Mouse (Mus musculus) inflammation-experienced regulatory T-cells, adult 6 months (primary cell): ENCODE data around the gene Pla2g2f. TPM values are rescaled to one million over a fixed set of nuclear protein-coding genes. Genes with fewer than 3 reads are reported as not detected.

Source experiments
- ATAC-seq: one replicate; pipeline ENCODE4 v1.8.0; 2017
- polyA plus RNA-seq, 3 experiments: library from polyadenylated mRNA; unstranded; fragments of 100-300 nt; shearing (Covaris generic); gene quantifications; one replicate each; pipeline ENCODE4 v1.2.1; 2017

Pla2g2f gene
- polyA plus RNA-seq, 3 experiments from 2014 or later = not detected

DNA sequence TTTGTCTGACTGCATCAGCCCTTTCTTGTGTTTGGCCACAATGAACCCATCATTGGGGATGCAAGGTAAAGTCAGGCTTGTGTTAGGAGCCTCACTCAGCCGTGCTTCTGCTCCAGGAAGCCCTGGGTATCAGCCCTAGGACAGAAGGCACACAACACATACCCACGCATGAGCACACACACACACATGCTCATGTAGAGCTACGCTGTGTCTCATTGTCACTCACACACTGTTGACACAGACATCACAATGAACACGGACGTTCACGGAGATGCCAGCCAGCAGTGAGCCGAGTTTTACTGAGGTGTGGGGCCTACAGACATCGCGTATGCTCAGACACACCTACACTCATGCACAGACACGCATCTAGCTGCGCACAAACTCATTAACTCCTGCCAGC, 1.4 kb downstream of the Pla2g2f start:
- no peak for ATAC-seq

DNA sequence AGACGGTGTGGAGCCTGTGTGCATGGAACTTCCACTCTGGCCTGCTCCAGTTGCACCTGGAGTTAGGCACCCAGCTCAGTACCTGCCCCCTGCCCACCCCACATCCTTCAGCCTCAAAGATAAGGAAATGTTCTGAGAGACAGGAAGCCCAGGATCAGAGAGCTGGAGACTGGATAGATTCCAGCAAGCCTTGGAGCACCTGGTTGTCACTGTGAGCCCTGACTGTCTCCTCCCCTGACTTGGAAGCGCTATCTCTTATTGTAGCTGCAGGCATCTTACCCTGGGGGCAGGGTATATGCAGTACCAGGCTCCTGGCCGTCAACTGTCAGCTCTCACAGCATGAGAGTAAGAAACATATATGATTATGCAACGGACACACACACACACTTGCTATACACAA, 2.0 kb downstream of the Pla2g2f start:
- no peak for ATAC-seq

DNA sequence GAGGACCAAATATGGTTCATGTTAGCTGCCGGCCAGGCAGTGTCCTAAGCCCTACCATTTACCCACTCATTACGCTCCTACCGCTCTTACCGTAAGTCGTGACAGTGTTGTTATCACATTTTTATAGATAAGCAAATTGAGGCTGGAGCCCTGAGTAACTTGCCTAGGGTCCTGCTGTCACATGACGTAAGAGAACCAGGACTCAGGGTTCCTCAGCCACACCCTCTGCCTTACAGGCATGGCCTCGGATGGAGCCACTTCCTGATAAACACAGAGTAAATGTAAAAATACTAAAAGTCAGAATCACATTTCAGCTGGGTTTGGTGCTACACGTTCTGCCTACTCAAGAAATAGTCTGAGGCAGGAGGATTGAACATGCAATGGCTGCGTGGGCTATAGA, 3.0 kb downstream of the Pla2g2f start:
- no peak for ATAC-seq

DNA sequence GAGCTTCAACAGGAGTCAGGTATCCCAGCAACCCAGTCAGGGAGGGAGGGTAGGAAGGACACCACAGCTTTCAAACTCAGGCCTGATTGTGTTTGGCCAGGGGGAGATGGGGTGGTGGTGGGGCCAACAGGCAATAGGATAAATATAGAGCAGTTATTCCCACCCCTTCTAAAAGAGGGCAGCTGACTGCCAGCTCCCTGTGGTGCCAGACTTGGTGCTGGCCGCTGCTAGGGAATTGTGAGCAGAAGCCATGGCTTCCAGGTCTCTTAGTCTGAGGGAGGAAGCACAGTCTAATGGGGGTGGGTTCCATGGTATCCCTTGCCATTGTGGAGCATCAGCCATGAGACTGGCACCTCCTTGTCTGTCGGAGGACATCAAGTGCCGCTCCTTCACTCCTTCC, 3.8 kb downstream of the Pla2g2f start:
- ATAC-seq = no peak

DNA sequence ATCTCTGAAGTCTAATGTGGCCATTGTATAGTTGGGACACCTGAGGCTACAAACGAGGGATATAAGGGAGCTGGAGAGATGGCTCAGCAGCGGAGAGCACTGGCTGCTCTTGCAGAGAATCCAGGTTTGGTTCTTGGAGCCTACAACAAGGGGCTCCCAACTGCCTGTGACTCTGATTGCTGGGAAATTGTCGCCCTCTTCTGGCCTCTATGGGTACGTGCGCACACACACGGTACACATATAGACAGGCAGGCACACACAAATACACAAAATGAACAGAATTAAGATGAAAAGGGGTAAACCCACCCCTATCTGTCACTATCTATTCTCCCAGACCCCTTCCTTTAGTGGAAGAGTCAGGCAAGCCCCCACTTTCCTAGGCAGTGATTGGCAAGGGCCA, 4.8 kb downstream of the Pla2g2f start:
- no peak for ATAC-seq

DNA sequence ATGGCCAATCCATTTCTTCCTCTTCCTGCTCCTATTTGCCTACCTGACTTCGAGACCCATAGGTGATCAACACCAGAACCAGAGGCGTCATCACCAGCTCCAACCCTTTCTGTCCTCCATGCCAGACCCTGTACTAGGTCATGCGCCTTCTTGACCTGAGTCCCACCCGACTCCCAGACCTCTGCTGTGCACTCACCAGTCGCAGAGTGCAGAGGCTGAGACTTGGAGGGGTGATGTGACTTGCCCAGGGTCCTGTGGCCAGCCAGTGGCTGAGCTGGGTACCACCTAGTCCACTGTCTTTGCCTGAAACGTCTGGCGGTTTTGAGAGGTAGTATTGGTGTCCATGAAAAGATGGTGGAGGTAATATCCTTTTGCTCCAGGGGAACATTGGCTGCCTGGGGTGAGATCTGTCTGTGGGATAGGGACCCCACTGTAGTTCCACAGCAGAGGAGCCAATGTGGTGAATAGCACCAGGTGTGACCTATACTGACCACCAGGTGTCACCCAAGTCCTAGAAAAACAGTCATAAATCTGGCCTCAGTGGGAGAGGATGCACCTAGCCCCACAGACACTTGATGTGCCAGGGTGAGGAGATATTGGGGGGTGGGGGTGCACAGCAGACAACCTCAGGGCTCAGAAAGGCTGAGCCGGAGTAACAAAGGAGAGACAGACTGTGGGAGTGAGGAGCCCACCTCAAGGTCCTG, 8.9 kb downstream of the Pla2g2f start:
- ATAC-seq = no peak

DNA sequence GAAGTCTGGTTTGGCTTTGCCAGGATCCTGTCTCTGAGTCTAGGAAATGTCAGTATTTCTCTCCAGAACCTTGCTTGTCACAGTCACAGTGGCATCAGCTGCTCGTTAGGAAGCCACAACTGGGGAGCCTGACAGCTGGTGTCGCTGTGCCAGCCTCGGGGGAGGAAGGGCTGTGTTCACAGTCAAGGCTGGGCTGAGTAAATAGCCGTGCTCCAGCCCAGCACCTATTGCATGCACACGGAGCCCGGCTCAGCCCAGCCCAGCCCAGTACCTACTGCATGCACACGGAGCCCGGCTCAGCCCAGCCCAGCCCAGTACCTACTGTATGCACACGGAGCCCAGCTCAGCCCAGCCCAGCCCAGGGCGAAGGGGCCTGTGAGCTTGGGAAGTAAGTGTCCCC, 9.6 kb downstream of the Pla2g2f start:
- ATAC-seq = no peak

DNA sequence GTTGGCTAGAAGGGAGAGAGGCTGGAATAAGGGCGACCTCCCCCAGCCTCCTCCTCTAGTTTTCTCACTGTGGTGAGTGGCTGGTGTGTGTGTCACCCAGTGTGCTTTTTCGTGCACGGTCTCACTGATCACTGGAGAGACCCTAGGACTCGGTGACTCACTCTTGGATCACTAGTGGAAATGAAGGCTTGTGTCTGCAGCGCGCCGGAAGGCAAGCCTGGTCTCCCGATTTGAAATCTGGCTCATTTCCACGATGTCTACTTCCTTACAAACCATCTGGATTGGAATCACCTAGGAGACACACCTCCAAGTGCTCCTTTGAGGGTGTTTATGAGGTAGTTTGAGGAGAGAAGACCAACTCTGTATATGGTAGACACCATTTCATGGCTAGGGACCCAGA, 10.6 kb downstream of the Pla2g2f start:
- ATAC-seq = no peak

DNA sequence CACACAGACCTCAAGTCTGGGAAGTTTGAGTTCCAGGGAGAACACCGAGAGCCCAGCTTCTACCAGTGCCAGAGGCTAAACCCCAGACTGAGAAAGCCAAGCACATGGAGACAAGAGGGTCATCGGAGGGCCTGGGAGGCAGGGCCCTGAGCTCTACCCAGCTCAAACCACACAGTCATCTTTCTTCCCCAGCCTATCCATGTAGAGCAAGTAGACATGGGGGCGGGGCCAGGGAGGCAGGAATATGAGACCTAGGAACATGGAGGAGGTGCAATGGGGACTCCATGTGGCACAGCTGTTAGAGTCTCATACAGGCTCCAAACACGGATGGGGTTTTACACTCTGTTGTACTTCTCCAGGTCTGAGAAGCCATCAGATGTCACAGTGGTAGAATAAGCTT, 11.5 kb downstream of the Pla2g2f start:
- ATAC-seq = no peak

DNA sequence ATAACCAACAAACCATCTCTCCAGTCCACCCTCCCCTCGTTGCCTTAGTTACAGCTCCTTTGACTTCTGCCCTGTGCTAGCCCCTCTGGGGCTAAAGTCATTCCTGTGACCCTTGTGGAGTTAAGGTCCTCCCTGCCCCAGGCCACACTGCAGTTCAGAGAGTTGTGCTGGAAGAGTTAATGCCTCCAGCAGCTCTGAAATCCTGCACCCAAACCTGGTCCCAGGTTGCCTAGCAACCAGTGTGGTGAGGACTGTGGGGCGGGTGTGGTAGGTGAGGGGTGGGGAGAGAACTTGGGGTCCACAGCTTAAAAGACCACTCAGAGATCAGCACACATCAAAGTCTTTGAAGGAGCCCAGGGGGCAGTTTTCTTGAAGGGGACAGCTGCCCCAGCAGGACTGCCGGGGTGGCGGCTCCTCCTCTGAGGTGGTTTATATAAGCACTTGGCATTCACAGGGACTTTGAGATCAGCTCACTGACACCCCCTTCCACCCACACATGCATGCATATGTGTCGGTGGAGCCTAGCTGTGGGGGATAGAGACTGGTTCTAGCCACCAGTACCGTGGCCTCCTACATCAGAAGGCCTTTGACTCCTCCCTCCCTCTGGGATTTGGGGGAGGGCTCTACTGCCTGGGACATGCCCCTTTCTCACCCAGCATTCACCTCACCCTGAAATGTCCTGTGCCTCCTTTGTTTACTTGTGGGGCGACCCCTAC, 18.1 kb downstream of the Pla2g2f start:
- no peak for ATAC-seq

DNA sequence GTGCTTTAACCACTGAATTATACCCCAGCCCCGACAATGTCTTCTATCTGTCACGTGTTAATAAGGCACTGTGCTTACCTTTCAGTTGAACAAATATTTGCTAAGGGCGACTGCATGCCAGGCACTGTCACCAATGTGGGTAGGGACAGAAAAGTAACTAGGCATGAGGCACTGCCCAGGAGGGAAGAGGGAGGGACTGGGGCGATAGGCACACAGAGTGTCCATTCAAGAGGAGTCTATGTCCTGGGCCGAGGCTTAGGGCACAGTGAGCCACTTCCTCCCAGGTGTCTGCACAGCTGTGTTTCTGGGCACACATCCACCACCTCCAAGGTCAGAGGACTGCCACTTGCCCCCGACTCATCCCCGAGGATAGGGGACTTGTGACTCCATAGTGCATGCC, 20.4 kb downstream of the Pla2g2f start, which contains the start of gene Ubxn10:
TSS of gene Ubxn10 (minus strand) at position 137 of the 400 bp plus-strand sequence.
- no peak for ATAC-seq

DNA sequence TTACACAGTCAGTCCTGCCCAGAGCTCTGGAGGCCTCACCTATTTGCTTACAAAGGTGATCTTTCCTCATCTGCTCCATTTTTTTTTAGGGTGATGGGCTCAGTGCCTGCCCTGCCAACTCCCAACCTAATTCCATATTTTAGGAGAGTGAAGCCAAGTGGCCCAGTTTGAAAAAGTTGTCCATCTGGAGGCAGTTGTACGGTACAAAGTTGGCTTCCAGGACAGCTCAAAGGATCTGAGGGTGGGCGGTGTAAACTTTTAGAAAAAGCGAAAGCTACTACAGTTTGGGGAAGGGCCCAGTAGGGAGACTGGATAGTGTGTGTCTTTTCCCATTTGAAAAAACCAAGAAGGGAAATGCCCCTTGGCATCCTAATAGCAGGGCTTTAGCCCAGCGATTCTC, 22.6 kb downstream of the Pla2g2f start:
- ATAC-seq = no peak

DNA sequence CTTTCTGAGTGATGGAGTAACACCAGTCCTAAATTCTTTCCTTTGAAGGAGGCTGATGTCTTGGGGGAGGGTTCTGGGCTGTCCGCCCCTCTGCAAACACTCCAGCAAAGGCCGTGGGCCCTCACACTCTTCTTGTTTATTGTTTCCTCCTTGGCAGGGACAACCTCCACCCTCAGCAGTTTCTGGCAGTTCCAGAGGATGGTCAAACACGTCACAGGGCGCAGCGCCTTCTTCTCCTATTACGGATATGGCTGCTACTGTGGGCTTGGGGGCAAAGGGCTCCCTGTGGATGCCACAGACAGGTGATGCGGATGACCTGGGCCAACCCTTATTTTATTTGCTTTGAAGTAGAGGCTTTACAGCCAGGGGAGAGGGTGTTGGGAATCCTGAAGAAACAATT, 23.3 kb downstream of the Pla2g2f start:
- no peak for ATAC-seq

DNA sequence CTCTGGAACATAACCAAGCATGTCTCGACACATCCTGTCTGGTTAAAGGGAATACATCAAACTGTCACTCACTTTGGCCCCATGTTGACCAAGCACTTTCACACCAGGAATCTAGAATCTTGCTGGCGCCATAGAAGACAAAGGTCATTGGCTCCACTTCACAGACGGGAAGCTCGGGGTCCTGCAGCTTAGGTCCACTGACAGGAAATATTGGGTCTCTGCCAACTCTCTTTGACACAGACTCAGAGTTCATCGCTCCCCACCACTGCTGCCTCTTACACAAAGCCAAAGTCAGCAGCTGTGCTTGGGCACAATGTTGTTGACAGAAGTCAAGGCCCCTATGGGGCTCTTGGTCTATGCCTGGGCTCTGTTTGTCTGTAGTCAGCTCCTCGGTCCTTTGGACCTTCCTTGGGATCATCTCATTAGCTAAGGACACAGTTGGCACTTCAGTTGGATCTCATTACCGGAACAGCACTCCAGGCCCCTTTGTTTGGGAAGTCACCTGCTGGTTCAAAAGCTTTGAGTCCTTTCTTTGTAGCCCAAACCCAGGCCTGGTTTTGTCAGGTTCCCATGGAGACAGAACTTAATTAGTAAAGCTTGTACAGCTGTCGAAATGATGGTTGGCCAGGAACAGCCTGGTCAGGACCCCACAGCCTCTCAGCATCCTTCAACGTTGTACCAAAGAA, 28.3 kb downstream of the Pla2g2f start:
- ATAC-seq = no peak

DNA sequence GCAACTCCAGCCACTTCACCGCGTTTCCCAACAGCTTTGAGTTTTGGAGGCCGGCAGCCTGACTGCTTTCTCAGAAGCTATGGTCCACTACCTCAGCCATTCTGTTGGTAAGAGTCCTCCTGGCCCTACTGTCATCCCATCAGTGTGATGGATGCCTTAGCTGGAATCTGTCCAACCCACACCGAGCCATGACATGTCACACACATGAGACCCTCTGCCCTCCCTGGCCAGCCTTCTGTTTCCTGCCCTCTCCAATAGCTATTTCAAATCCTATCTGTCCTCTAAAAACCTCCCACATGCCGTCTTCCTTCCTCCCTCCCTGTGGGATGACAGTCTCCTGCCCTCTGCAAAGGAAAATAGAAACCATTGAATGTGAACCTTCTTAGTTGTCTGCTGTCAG, 31.7 kb downstream of the Pla2g2f start:
- ATAC-seq = no peak

DNA sequence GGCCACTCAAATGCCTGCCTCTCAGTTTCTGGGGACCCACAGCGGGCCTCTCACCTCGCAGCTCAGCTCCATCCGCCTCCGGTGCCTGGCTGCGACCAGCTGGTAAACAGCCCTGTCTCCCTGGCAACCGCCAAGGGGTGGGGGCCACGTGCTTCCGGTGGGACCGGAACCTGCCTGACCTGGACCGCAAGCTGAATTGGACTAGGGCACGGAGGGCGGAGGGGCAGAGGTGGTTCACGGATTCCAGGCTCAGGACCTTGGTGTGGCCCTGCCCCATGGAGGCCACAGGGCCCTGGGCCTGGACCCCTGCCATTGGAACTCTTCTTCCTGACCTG, 32.3 kb downstream of the Pla2g2f start:
- ATAC-seq = no peak

DNA sequence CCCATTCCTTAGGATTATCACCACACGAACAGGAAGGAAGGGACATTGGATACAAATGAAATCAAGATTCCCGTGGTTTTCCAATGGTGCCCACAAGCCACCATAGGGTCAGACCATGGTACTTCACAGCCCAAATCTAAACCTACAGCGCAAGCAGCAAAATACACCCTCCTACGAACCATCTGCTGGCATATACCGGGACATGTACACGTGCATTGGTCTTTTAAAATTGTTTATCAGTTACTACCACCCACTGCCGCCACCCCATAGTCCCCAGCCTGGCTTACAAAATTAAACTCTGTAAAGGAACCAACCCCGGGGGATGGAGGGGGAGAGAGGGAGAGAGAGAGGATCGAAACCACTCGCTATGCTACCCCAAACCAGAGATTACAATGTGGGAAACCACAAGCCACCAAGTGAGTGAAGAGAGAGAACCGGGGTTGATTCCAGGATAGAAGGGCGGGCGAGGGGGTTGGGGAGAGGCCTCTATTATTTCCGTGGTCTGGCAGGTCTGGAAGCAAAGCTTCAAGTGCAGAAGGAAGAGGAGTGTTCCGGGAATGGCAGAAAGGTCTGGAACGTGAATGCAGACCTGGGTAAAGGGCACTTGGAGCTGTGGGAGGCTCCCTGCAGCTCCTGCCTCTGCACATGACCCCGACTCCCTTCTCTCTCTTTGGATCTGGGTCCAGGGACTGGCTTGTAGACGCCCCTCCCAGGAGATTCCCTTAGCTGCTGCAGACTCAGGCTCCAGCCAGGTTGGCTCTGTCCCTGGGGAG, 32.9 kb downstream of the Pla2g2f start, which contains the start of gene Pla2g2c:
TSS of gene Pla2g2c (plus strand) at position 439 of the 773 bp plus-strand sequence.
- ATAC-seq = no peak

DNA sequence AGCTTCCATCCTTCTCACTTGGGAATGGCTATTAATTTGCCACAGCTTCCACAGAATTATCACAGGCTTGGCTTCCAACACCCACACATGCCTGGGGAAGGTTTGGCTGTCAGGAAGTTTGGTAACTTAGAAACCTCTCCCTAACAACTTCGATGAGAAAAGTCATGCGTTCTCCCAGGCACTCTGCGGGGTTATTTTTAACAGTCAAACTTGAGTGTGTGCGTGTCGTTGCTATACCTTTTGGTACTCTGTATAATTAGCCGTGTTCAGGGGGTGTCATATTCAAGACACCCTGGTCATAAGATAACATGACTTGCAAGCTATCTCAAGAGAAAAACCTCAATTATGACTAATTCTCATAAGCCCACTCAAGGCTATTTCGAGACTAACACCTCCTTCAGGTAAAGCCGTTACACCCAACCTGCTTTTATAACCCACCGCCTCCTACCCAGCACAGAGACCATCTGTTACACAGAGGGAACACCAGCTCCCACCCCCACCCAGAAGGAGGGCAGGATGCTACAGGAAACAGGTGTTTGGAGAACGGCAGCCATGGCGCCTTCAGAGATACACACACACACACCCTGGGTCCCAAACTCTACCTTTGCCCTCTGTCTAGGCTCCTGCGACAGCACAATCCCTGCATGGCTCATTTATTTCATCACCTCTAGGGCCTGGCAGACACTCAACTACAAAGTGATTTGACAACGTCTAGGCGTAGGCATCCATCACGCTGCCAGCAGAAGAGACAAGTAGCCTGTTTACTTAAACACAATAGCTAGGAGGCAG, 33.7 kb downstream of the Pla2g2f start:
- ATAC-seq = no peak

DNA sequence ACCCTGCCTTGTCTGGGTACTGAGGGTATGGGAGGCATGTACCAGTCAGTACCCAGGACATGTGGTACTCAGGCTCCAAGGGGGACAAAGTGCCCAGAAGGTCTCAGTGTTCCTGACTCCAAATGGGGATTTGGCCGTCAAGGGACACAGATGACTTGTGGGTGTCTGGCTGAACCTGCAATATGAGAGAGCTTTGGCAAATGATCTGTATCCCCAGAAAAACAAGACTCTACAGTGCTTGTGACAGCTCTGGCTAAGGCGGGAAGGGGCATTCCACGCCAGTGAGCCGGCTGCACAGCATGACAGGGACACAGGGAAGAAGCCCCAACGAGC, 38.2 kb downstream of the Pla2g2f start:
- no peak for ATAC-seq

DNA sequence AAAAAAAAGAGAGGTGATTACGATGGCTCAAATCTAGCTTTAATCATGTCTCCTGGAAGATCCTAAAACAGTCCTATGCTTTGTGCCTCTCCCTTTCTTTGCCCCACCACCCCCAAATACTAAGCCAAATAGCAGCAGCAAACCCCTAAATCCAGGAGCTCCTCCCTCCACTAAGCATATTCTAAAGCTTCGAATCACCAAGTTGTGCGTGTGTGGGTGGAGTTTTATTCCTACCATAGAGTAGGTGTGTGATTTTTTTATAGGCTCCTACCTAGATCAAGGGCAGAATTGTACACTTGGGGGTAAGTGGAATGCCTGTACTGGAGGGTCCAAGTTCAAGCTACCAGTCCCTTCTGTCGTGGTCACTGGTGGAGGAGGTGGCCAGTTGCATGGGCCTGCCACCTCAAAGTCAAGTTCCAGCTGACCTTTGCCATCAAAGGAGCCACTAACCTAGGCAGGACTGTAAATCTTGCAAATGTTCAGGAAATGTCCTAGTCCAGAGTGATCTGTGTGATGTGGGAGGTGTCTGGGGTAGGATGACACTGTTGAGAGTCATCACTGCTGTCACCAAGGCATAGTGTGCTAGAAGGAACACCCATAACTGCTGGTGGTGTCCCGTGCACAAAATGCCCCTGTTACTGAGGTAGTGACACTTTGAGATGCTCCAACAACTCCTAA, 38.7 kb downstream of the Pla2g2f start:
- no peak for ATAC-seq

DNA sequence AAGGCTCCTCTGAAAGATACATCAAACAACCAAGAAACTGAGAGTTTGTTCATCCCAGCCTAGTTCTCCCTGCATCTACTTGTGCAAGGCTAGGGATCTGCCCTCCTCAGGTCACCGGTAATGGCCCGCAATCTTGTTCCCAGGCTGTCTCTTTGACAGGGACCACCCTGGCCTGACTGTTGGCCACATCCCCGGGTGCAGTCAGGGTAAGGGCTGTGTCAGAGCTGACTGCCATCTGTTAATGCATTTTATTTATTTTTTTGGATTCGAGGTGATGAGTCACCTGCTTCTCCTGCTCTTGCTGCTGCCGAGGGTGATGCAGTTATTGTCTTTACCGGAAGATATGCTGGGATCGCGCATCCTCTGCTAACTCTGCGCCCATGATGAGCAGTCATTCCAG, 40.7 kb downstream of the Pla2g2f start:
- no peak for ATAC-seq

DNA sequence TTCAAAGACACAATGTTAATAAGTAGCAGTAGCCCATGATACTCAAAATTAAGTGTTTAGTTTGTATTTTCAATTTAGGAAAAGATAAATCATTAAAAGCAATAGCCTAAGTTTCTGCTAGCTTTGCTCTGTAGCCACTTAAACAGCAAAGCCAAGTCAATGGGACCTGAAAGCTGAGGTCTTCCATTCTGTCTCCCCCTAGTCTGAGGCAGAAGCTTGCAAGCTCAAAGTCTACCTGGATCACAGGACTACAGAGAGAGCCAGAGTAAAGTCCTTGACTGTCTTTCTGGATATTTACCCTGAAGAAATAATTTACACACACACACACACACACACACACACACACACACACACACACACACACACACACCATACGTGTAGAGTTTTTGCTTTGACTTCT, 43.2 kb downstream of the Pla2g2f start:
- ATAC-seq = no peak
